Mouse (Mus musculus) midbrain, embryonic 12.5 days (tissue): ENCODE measurements at regions not wholly inside any gene's neighbourhood (a gene's known extent, or its start where the extent isn't known, plus 50 kb on each side); places are given as distances from the start of the nearest gene placed in this dataset.

Experiments
- ATAC-seq: fragments of 200-750 bp; cut with Nextera tagmentation; 2 replicates; pipeline ENCODE4 v1.8.0; 2017; ENCODE audit warnings: low read depth, moderate TSS enrichment, moderate library complexity; ENCODE audit not compliant: low FRiP score
- H3K27ac ChIP-seq: fragments of 300-500 bp; sonication (generic); replicated peaks from 2 replicates; pipeline ENCODE4 v1.5.1; 2016; ENCODE audit warnings: mild to moderate bottlenecking
- H3K27me3 ChIP-seq: fragments of 300-500 bp; sonication (generic); 2 replicates; pipeline ENCODE4 v1.6.1; 2016; ENCODE audit warnings: mild to moderate bottlenecking
- H3K36me3 ChIP-seq: fragments of 300-500 bp; sonication (generic); 2 replicates; pipeline ENCODE4 v1.6.1; 2016
- H3K4me1 ChIP-seq: fragments of 300-500 bp; sonication (generic); 2 replicates; pipeline ENCODE4 v1.6.1; 2016
- H3K4me2 ChIP-seq: fragments of 300-500 bp; sonication (generic); replicated peaks from 2 replicates; pipeline ENCODE4 v1.6.1; 2016; ENCODE audit warnings: mild to moderate bottlenecking, moderate library complexity
- H3K4me3 ChIP-seq: fragments of 300-500 bp; sonication (generic); 2 replicates; pipeline ENCODE4 v1.5.1; 2016; ENCODE audit warnings: mild to moderate bottlenecking
- H3K9ac ChIP-seq: fragments of 300-500 bp; sonication (generic); replicated peaks from 2 replicates; pipeline ENCODE4 v1.6.1; 2016; ENCODE audit warnings: mild to moderate bottlenecking, moderate library complexity
- H3K9me3 ChIP-seq: fragments of 300-500 bp; sonication (generic); 2 replicates; pipeline ENCODE4 v1.6.1; 2016; ENCODE audit warnings: mild to moderate bottlenecking
- WGBS: fragments of 180-500 bp; shearing (Covaris S2); methylation state at CpG from one replicate; pipeline ENCODE4 v1.1.7; 2016; 5-methylcytosine and 5-hydroxymethylcytosine counted together

DNA sequence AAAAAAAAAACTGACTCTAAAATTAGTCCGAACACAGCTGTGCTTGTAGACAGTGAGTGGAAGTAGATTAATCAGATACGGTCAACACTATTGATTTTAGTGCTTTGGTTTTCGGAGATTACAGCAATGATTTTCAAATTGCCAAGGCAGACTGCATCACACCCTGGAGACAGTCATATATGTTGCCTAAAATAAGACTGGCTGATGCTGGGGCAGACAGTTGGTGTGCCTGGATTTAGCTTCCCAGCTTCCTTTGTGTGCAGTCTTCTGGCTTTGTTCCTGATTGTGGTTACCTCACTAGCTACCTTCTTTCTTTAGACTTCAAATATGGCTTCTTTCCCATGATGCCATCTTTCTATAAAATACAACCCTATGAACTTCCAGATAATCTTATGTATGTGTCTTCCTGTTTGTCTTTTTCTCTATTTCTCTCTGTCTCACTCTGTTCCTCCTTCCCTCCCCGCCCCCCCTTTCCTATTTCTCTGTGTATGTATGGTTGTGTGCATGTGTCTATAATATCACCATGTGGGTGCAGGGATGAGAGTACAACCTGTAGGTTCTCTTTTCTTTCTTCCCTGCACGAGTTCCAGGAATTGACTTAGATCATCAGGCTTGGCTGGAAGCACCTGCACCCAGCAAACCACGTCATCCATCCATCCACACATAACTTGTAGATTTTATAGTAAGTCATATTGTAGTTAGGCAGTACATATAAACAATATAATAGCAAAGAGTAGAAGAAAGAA is 199.7 kb upstream of the Gm9008 start:
- H3K27me3 ChIP-seq, result no peaks in the 10 kb centered on the region
- H3K9me3 ChIP-seq, result no peaks in the 10 kb centered on the region
- H3K36me3 ChIP-seq, result no peaks in the 10 kb centered on the region
- ATAC-seq, result no peak
- 0 out of 2 replicates have a peak overlapping the region, but pooled peaks have one; percentile 3 for H3K27ac ChIP-seq
- H3K9ac ChIP-seq, result no peak overlapping the region
- no peak overlapping the region for H3K4me3 ChIP-seq
- no peaks in the 10 kb centered on the region for H3K4me1 ChIP-seq
- H3K4me2 ChIP-seq, result no peak overlapping the region
- 82% methylated on average over 6 of the region's 6 CpGs for WGBS

DNA sequence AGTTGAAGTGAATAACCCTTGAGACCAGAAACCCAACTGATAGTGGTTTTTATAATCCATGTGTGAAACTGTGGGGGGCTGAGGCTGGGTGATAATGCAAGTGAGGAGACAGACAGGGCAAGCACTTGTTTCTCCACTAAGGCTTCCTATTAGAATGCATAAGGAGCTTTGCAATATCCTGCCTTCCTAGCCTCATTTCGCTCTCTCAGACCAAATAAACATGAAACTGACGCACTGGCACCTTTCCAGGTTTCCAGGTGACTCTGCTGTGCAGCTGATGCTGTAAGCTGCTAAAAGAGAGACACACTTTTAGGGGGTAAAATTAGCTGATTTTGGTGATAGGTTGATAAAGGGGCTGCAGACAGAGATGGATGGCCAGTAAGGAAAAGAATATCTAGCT is 191.2 kb upstream of the Gm9008 start:
- Histone ChIP-seq H3K4me2 (no peak overlapping the region), H3K4me3 (no peak overlapping the region), H3K9me3 (no peaks in the 10 kb centered on the region), H3K36me3 (no peaks in the 10 kb centered on the region), H3K9ac (no peak overlapping the region), H3K4me1 (peaks cover 9% of the 10 kb centered on the region), H3K27ac (peak overlapping the region; percentile 46; the same call in 1 of the 2 replicates), H3K27me3 (no peaks in the 10 kb centered on the region)
- ATAC-seq, result no peak
- 52% methylated on average over 2 of the region's 2 CpGs for WGBS

DNA sequence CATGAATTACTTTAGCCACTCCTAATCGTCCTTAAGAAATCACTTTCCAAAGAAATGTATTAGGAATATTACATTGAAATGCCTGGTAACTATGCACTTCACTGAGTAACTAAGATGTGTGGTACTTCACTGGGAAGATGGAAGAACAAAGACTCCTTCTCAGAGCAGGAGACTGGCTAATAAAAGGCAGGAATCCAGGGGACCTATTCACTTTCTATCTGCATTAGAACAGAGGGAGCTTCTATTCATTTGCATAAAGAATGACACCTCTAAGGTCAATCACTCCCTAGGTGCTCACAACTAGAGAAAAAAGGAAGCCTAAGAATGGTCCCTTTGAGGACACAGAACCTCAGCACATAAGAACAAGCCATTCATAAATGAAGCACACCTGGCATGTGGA is 142.0 kb upstream of the Gm9008 start:
- no peak for ATAC-seq
- Histone ChIP-seq H3K9ac (no peak overlapping the region), H3K27me3 (no peaks in the 10 kb centered on the region), H3K9me3 (no peaks in the 10 kb centered on the region), H3K36me3 (no peaks in the 10 kb centered on the region), H3K27ac (no peak overlapping the region), H3K4me1 (no peaks in the 10 kb centered on the region), H3K4me3 (no peak overlapping the region), H3K4me2 (no peak overlapping the region)
- 64% methylated on average over 1 of the region's 1 CpGs for WGBS

DNA sequence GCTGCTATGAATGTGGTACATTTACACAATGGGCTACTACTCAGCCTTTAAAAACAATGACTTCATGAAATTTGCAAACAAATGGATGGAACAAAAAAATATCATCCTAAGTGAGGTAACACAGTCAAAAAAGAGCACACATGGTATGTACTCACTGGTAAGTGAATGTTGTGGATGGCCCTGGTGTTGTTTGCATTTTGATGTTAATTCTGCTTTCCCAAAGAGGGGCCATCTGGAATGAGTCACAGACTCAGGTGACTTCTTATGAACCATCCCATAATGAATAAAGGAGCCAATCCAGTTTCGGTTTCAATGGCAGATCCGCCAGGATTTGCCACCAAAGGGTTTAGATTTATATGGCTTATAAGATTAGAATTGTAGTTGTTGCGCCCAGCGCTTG is 130.8 kb upstream of the Gm9008 start:
- 92% methylated on average over 4 of the region's 4 CpGs for WGBS
- no peak for ATAC-seq
- Histone ChIP-seq H3K4me1 (no peaks in the 10 kb centered on the region), H3K4me3 (no peak overlapping the region), H3K27ac (no peak overlapping the region), H3K4me2 (no peak overlapping the region), H3K9ac (no peak overlapping the region), H3K9me3 (no peaks in the 10 kb centered on the region), H3K36me3 (no peaks in the 10 kb centered on the region), H3K27me3 (no peaks in the 10 kb centered on the region)

DNA sequence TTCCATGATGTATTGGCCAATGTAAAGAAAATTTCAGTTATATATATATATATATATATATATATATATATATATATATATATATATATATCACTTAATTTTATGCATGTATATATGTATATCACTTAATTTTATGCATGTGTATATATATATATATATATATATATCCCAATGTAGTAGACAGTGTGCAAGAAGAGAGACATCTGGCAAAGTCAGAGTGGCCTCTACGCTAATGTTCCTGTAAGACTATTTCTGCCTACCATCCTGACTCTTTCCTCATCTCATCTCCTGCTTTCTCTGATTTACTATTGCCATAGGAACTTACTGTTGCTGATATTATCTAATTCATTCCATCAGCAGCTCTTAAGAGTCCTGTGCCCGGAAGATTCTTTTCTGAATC is 123.9 kb upstream of the Gm9008 start:
- no peaks in the 10 kb centered on the region for H3K27me3 ChIP-seq
- H3K4me2 ChIP-seq, result no peak overlapping the region
- WGBS, result 90% methylated on average over 2 of the region's 2 CpGs
- H3K9me3 ChIP-seq, result no peaks in the 10 kb centered on the region
- H3K4me3 ChIP-seq, result no peak overlapping the region
- no peaks in the 10 kb centered on the region for H3K36me3 ChIP-seq
- H3K9ac ChIP-seq, result no peak overlapping the region
- ATAC-seq, result no peak
- H3K27ac ChIP-seq, result no peak overlapping the region
- H3K4me1 ChIP-seq, result peaks cover 7% of the 10 kb centered on the region; the same call in 1 of the 2 replicates

DNA sequence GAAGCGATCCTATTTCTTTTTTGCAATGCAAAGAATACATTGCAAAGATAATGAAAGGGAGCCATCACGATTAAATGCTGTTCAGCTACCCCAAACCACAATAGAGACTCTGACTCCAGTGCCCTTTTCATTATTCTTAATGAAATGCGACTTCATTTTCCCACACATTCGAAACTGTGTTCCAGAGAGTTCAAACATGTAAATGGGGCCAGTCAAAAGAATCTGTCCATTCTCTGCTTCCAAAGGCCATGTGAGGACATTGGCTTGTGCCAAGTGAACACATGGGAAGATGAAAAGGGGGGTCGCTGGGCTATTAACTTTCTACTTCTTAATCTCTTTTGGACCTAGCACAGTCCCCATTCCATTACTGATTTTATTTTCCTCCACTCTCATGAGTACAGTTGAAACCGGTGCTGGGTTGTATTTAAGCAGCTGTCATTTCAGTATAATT is 123.2 kb upstream of the Gm9008 start:
- WGBS, result 18% methylated on average over 6 of the region's 6 CpGs
- peak; percentile 84 for ATAC-seq

More for the DNA sequence above, 123.2 kb upstream of the Gm9008 start:
- Histone ChIP-seq H3K27ac (no peak overlapping the region), H3K4me2 (no peak overlapping the region), H3K9me3 (no peaks in the 10 kb centered on the region), H3K36me3 (no peaks in the 10 kb centered on the region), H3K9ac (no peak overlapping the region), H3K4me3 (no peak overlapping the region), H3K27me3 (no peaks in the 10 kb centered on the region), H3K4me1 (peaks cover 7% of the 10 kb centered on the region; the same call in 1 of the 2 replicates)
